Mouse (Mus musculus) cerebellum, adult 18-20 months (tissue): ENCODE results near the gene Eno3.

Source experiments
- DNase-seq, 2 experiments: peaks; one replicate each; pipeline ENCODE4 v3.0.0; 2021

Eno3 gene

GRCm38 (mm10) chr11:70644564-70645103 lies 12.4 kb upstream of the Eno3 start:
- DNase-seq, result peak in 1 of 2 experiments; percentile 40

GRCm38 (mm10) chr11:70645461-70646258 lies 11.3 kb upstream of the Eno3 start:
- peak in 1 of 2 experiments; percentile 20 for DNase-seq

DNA sequence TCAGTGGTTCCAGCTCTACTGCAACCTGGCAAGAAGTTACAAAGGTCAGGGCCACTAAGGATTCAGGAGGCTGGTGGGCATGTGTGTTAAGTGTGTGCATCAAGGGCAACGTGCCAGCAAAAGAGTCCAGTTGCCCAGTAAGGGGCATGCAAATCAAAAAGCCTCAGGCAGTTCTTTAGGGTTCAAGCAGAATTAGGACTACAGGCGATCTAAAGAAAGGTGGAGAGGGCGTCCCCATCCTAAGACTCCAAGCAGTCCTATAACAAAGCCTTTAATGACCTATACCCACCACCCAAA lies 10.8 kb upstream of the Eno3 start:
- peak in 1 of 2 experiments; percentile 44 for DNase-seq

- peak; percentile 96 to 98 for DNase-seq
These were observed 10.0 kb upstream of the Eno3 start, which contains the start of the genes Rnf167 and Slc25a11 for GRCm38 (mm10) chr11:70646691-70647650. Gene Rnf167 (plus strand): TSS chr11:70647235. Gene Slc25a11 (minus strand): TSS chr11:70647479.

DNA sequence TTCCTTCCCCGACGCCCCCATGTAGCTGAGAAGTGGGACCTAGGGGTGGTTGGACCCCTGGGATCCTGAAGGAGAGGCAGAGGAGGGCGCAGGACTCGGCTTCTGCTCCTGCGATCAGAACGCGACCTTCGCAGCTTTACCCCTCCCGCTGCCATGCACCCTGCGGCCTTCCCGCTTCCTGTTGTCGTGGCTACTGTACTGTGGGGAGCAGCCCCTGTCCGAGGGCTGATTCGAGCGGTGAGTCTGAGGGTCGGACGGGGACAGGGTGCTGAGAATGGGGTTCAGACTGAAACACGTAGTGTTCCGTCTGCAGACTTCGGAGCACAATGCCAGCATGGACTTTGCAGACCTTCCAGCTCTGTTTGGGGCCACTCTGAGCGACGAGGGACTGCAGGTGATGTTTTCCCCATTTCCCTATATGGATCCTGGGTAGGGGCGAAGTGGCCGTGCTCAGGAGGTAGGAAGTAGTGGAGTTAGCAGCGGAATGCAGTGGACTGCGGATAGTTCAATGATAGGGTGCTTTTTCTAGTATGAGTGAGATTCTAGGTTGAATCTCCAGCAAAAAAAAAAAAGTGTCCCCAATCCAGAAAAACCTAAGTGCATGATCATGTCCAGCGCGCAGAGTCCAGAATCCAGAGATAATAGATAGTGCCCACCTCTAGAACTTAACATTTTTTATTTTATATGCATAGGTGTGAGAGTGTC lies 9.1 kb upstream of the Eno3 start:
- peak; percentile 36 to 48 for DNase-seq

DNA sequence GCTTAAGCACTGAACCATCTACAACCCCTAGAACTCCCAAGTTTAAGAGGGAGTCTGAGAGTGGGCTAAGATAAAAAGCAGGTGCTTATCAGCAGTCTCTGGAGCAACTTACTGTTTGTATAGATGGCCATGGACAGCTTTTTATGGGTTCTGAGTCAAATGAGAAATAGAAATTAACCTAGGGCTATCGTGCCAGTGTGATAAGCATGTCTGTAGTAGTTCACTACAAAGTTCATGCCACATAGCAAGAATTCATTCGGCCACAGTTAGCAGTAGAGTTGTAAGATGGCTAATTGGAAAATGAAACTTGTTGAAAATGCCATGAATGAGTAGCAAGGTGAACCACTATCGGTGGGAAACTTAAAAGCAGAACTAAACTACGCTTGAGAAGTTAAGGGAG lies 8.5 kb upstream of the Eno3 start:
- DNase-seq, result no peak

GRCm38 (mm10) chr11:70649185-70649734 lies 7.7 kb upstream of the Eno3 start:
- peak in 1 of 2 experiments; percentile 6 for DNase-seq

DNA sequence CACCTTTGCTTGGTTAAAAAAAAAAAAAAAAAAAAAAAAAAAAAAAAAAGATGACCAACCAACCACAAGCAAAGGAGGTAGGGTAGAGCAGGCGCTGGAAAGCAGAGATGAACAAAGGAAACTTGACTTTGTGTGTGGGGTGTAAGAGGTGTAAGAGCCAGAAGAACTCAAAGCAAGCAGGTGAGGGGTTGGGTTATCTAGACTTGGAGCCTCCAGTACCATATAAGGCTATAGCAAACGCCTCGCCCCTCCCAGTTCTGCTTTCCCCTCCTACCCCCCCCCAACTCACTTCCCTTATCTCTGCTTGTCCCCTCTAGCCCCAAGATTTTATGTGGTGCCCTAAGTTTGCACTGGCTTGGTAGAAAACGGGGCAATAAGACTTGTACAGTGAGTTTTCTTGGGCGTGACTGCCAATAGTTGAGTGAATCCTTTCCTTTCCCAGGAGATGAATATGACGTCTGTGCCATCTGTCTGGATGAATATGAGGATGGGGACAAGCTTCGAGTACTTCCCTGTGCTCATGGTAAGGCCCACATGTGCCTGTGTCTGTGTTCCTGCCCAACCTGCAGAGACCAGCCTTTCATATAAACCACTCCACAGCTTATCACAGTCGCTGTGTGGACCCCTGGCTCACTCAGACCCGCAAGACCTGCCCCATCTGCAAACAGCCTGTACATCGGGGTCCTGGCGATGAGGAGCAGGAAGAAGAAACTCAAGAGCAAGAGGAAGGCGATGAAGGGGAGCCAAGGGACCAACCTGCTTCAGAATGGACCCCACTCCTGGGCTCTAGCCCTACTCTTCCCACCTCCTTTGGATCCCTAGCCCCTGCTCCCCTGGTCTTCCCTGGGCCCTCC lies 6.5 kb upstream of the Eno3 start:
- peak in 1 of 2 experiments; percentile 18 for DNase-seq

DNA sequence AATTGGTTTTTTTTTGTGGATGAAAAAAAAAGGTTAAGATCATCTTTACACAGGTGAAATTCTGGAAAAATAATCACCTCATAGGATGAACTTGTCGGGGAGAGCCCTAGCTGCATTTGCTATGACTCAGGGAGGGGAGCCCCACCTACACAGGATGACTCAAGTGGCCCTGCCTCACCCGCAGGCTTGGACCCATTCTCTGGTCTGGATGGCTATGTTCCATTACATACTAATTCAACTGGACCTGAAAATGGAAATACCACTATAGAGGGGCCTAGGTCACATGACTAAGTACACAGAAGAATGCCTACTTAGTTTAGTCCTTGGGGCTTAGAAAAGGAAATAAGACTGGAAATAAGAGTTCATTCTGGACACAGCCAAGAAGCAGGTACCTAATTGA lies 5.6 kb upstream of the Eno3 start:
- DNase-seq, result peak in 1 of 2 experiments; percentile 8

DNA sequence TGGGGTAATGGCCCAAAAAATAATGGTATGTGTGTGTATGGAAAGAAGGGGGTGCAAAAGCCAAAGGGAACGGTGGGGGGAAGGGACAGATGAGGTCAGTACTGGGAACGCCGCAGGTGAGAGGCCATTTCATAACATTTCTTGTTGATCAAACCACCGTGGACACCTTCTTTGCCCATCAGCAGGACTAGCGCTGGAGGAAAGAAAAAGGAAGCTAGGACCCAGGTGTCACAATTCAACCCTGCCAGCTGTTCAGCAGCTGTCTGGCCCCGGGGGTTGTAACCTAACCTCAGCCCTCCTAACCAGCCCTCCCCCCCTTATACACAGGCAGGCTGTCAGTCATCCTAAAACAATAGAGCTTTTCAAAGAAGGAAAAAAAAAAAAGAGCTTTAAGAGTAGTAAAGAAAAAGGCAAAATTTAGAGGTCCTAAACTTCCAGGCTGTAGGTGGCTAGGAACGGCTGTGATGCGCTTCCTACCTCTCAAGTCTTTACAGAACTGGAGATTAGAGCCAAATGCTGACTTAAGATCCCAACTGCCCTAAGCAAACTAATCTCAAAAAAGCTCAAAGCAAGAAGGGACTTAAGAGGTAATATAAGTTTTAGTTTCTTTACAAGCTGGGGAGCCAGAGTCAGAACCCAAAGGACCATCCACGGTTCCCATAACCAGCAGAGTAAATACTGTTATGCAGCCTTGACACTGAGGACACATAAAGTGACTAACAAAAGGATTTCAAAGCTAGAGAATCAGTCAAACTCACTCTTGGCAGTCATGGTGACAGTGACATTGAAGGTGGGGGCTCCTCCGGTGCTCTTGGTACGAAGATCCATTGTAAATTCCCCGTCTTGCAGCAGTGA lies 4.7 kb upstream of the Eno3 start:
- DNase-seq, result peak in 1 of 2 experiments; percentile 10

DNA sequence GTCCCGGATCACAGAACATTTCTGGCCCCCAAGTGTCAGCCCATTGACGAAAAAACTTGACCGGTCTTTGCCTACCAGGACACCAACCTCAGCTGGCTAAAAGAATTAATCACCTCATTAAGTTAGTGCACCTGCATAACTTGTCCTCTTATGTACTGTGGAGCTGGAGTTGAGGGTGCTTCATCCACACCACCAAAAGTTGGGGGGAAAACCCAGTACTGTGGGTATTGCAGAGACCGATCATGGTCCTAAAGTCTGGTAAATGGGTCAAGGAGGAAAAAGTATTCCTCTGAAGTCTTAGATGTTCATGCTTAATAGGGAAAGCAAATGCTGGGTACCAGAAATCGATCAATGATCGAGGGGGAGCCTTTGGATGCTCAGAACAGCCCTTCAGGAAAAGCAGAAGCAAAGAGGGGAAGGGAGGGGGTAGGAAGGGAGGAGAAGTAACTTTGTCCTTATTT lies 4.1 kb upstream of the Eno3 start:
- DNase-seq, result no peak

- peak; percentile 63 to 80 for DNase-seq
These were observed 3.4 kb upstream of the Eno3 start for GRCm38 (mm10) chr11:70653345-70654197.

- peak; percentile 78 to 82 for DNase-seq
These were observed 2.6 kb upstream of the Eno3 start, which contains the start of gene Pfn1 for GRCm38 (mm10) chr11:70654198-70654922. Gene Pfn1 (minus strand): TSS chr11:70654644.

GRCm38 (mm10) chr11:70654923-70655570 lies 2.0 kb upstream of the Eno3 start:
- DNase-seq, result peak; percentile 81 to 86

GRCm38 (mm10) chr11:70655571-70656455 lies 1.2 kb upstream of the Eno3 start:
- peak; percentile 18 to 49 for DNase-seq

DNA sequence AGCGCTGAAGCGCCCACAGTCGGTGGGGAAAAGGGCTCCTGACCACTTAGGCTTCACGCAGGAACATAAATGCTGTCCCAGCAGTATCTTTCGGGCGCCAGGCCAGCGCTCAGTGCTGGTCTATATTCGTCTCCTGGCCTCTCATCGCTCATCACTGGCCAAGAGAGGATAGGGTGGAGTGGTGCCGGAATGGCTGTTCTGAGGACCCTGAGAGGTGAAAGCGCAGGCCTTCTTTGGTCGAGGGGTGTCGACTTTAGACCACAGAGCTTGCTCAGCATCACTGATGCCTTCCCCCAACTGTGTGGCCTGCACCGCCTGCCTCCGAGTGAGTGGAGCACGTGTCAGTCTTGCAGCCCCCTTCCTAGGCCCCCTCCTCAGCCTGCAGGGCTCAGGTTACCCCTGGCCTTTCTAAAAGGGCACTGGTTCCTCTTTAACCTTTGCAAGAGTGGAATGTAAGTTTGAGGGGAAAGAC lies 510 bp upstream of the Eno3 start:
- peak in 1 of 2 experiments; percentile 47 for DNase-seq

DNA sequence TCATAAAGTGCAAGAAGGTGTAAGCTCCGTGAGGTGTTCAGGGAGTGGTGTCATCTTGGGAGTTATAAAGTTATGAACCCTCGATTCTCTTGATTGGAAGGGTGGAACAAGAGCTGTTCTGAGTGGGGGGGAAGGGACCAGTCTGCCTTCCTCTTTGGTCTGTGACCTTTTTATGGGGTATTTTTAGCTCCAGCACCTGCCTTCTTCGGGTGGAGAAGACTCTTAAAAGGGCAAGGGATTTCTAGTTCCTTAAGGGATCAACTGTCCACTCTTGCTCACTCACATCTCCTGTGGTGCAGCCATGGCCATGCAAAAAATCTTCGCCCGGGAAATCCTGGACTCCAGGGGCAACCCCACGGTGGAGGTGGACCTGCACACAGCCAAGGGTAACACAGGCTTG lies 571 bp downstream of the Eno3 start:
- peak in 1 of 2 experiments; percentile 3 for DNase-seq
